Mouse (Mus musculus): ENCODE results near the gene Olfr531. TPM values are rescaled to one million over a fixed set of nuclear protein-coding genes. Genes with fewer than 3 reads are reported as not detected.

Gene Olfr531
- total RNA-seq (2021): not detected
- long read RNA-seq, experiment 1: 0 reads
- long read RNA-seq, experiment 2: 0 reads

DNA sequence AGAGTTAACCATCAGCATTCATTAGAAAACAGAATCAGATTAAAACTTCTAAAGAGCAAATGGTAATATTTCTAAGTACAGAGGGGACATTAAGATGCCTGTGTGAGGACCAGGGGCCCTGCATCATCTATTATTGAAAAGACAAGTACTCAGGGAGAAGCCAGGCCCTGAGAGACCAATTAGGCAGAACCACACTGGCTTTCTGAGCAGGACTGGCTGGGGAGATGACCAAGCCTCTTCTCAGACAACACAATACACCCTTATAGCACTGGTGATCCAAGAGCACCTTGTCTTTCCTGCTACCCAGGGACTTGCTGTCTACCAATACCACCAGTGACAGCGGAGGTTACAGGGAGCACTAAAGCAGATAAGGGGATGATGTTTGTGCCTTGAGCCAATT, at the start of gene Olfr531:
Gene Olfr531, minus strand, starts transcription at position 101 of the 400 bp plus-strand sequence.
- DNase-seq: no peak

DNA sequence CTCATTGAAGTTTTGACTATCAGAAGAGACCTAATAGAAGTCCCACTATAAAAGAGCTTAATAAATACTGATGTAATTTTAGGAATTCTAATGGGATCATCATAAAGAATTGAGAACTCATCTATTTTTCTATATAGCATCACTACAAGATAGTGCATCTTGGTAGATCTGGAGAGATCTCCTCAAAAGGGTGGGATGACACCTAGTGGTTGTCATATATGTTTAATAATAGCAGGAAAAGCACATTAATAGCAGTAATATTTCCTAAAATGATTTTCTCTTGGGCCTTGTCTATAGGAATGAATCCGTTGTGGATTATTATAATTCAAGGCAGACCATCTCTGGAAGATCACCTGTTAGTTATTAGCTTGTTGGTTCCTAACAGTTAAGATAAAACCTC, 40.4 kb upstream of the Olfr531 start:
- DNase-seq: no peak

DNA sequence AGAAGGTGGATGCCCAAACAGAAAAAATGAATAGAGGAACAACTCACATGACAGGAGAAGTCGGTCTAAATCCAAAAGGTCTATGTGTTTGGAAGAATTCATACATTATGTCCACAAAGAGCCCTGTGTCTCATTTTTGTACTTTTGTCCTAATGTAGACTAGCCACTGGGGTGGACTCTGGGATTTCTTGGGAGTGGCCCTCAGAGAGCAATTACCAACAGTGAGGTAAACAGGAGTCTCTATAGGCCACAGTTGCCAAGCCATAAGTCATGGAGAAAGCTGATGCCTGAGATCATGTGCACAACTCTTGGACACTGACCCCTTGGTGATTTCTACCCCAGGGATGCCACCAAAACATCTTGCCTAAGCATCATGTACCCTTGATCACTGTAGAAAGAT, 18.8 kb upstream of the Olfr531 start, which contains the start of gene Olfr532:
Gene Olfr532, minus strand, starts transcription at position 101 of the 400 bp plus-strand sequence.
- DNase-seq: no peak

DNA sequence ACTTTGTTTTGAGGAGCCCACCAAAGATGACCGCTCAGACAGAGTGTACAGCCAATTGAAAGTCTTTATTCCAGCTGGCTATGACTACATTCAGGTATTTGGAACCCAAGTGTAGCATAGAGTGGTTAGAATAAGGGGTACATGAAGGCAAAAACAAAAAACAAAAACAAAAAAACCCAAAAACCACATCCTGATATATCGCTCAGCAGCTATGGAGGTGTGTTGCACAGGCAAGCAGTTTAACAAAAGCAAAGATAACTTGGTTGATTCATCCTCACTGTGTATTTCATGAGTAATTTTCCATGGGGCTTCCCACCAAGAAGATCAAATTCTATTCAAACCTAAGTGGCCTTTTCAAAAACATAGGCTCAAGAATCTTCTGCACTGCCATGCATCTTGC, 25.8 kb downstream of the Olfr531 start:
- no peak for DNase-seq

DNA sequence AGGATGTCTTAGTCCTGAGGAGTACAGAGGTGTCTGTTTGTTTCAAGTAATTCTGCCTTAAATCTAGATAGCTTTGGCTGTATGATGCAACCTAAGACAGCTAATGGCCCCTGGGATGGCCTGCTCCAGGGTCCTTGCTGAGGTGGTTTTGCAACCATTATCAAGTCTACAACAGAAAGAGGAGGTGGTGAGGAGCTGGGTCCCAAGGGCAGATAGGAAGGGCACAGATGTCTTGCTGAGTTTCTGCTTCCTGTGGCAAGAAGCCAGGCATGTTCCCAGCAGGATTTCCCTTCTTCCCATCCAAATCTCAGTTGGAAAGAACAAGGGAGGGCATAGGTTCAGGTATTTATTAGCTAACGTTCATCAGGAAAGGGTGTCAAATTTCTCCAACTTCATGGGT, 26.5 kb downstream of the Olfr531 start, which contains the start of gene Olfr530:
Gene Olfr530, minus strand, starts transcription at position 101 of the 400 bp plus-strand sequence.
- DNase-seq: no peak

DNA sequence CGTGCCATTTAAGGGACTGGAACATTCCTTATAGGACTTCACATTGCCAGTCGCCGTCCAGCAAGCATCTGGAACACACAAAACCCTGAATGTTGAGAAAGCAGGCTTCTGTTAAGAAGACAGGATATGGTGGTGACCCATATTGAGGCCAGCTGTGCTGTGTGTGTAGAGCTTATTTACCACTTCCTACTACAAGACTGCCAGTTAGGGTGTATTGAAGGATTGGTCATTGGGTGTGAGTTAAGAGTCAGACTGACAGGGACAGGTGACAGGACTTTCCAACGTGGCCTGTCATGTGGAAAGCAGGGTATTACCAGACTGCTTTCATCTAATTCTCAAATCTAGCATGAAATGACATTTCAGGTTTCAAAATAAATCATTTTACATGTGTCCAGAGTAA, 28.4 kb downstream of the Olfr531 start:
- DNase-seq: no peak

DNA sequence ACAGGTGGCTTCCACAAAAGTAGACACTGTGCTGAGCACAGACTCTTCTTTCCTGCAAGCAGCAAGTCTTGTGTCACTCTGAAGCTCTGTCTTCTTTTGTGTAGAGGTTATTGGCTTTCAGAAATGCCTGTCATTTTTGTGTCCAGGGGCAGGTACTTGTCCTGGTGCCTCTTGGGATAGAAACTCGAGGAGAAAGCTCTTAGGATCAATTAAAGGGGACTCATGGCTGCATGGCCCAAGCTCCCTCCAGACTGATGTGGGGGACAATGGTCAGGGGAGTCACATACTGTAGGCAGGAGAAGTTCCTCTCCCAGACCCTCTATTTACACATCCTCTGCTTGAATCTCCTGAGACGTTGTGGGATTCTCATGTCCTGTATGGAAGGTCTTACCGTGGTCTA, 41.1 kb downstream of the Olfr531 start, which contains the start of gene Olfr60:
Gene Olfr60, minus strand, starts transcription at position 101 of the 400 bp plus-strand sequence.
- no peak for DNase-seq

Other genes starting within 250 kb of the Olfr531 start
- gene Sprn, start 248.0 kb downstream of the Olfr531 start, total RNA-seq (2021): 1 to 10 TPM; 1.7 to 2.0 TPM
- gene Olfr522, start 238.2 kb downstream of the Olfr531 start, total RNA-seq (2021): not detected
- gene Olfr523, start 229.7 kb downstream of the Olfr531 start, total RNA-seq (2021): not detected
- gene Olfr524, start 197.0 kb downstream of the Olfr531 start, total RNA-seq (2021): not detected
- under 1 TPM in 1 of 2 experiments, not detected in 1; 0.12 TPM for gene Cd163l1, start 184.7 kb downstream of the Olfr531 start, total RNA-seq (2021)
- not detected for gene 5830411N06Rik, start 155.6 kb downstream of the Olfr531 start, total RNA-seq (2021)
- gene Olfr525, start 82.1 kb downstream of the Olfr531 start, total RNA-seq (2021): not detected
- gene Olfr527, start 68.9 kb downstream of the Olfr531 start, total RNA-seq (2021): not detected
- not detected for gene Olfr60, start 41.2 kb downstream of the Olfr531 start, total RNA-seq (2021)
- gene Olfr530, start 26.6 kb downstream of the Olfr531 start, total RNA-seq (2021): not detected
- not detected for gene Olfr532, start 18.7 kb upstream of the Olfr531 start, total RNA-seq (2021)
- not detected for gene Olfr533, start 60.5 kb upstream of the Olfr531 start, total RNA-seq (2021)
- not detected for gene Olfr535, start 81.3 kb upstream of the Olfr531 start, total RNA-seq (2021)
- not detected for gene Olfr536, start 104.5 kb upstream of the Olfr531 start, total RNA-seq (2021)
- not detected for gene Olfr538, start 165.0 kb upstream of the Olfr531 start, total RNA-seq (2021)
- gene Olfr46, start 198.4 kb upstream of the Olfr531 start, total RNA-seq (2021): not detected
- not detected for gene Olfr61, start 226.1 kb upstream of the Olfr531 start, total RNA-seq (2021)
- not detected for gene Olfr53, start 243.5 kb upstream of the Olfr531 start, total RNA-seq (2021)

All from adrenal gland, postnatal 10 days (tissue).